Mouse (Mus musculus): ENCODE data around the gene Gm960. TPM values are rescaled to one million over a fixed set of nuclear protein-coding genes. Genes with fewer than 3 reads are reported as not detected.

The Gm960 gene
- total RNA-seq, 4 experiments from 2014 or later: 0.67 to 1.0 (median 0.94) TPM; not detected in 1

GRCm38 (mm10) chr19:4622780-4623179, 75.7 kb downstream of the Gm960 start:
- no peak for DNase-seq

- DNase-seq: no peak
These were observed 77.7 kb downstream of the Gm960 start for GRCm38 (mm10) chr19:4620721-4621120.

GRCm38 (mm10) chr19:4619461-4619860, 79.0 kb downstream of the Gm960 start:
- no peak for DNase-seq

GRCm38 (mm10) chr19:4618183-4618582, 80.3 kb downstream of the Gm960 start:
- no peak for DNase-seq

GRCm38 (mm10) chr19:4616546-4616945, 81.9 kb downstream of the Gm960 start:
- no peak for DNase-seq

GRCm38 (mm10) chr19:4615151-4616093, 83.0 kb downstream of the Gm960 start, which contains the start of gene Lrfn4:
TSS of gene Lrfn4 (minus strand) at chr19:4615667.
- peak; percentile 78 for DNase-seq

GRCm38 (mm10) chr19:4614305-4615150, 83.9 kb downstream of the Gm960 start:
- DNase-seq: no peak

- DNase-seq: no peak
These were observed 84.8 kb downstream of the Gm960 start for GRCm38 (mm10) chr19:4613464-4614304.

- no peak for DNase-seq
These were observed 86.1 kb downstream of the Gm960 start for GRCm38 (mm10) chr19:4612181-4612961.

- no peak for DNase-seq
These were observed 88.4 kb downstream of the Gm960 start for GRCm38 (mm10) chr19:4610109-4610508.

- DNase-seq: no peak
These were observed 90.0 kb downstream of the Gm960 start for GRCm38 (mm10) chr19:4608511-4608910.

GRCm38 (mm10) chr19:4607406-4607805, 91.1 kb downstream of the Gm960 start:
- no peak for DNase-seq

GRCm38 (mm10) chr19:4605654-4606053, 92.8 kb downstream of the Gm960 start:
- DNase-seq: no peak

GRCm38 (mm10) chr19:4603801-4604723, 94.4 kb downstream of the Gm960 start:
- no peak for DNase-seq

- no peak for DNase-seq
These were observed 96.0 kb downstream of the Gm960 start for GRCm38 (mm10) chr19:4602459-4602858.

- no peak for DNase-seq
These were observed 102.4 kb downstream of the Gm960 start for GRCm38 (mm10) chr19:4596071-4596470.

- DNase-seq: no peak
These were observed 104.5 kb downstream of the Gm960 start for GRCm38 (mm10) chr19:4593792-4594522.

GRCm38 (mm10) chr19:4590025-4590424, 108.4 kb downstream of the Gm960 start:
- DNase-seq: no peak

GRCm38 (mm10) chr19:4589081-4589480, 109.4 kb downstream of the Gm960 start:
- DNase-seq: no peak
